Mouse (Mus musculus) forebrain, embryonic 13.5 days (tissue): ENCODE data around the gene Clec12a. TPM values are rescaled to one million over a fixed set of nuclear protein-coding genes. Genes with fewer than 3 reads are reported as not detected.

Experiments used
- polyA plus RNA-seq: library from polyadenylated mRNA; unstranded; fragments of >200 nt; fragmentation: Nextera tagmentation; extraction: Ambion mirVana; gene quantifications from 2 replicates; pipeline ENCODE4 v1.2.1, GENCODE M21; 2015

The Clec12a gene
- polyA plus RNA-seq, 1 experiment from 2014 or later = 0.13 TPM

Other genes starting within 250 kb of the Clec12a start
- gene Clec2e, start 241.8 kb upstream of the Clec12a start, polyA plus RNA-seq = not detected in 2 replicates
- gene Clec2d, start 162.1 kb upstream of the Clec12a start, polyA plus RNA-seq = not detected in 2 replicates
- gene Cd69, start 67.3 kb upstream of the Clec12a start, polyA plus RNA-seq = not detected in 2 replicates
- not detected in 2 replicates for gene 4922502D21Rik, start 10.9 kb upstream of the Clec12a start, polyA plus RNA-seq
- gene Clec12b, start 43.2 kb downstream of the Clec12a start, polyA plus RNA-seq = 0.12 TPM in 1 of 2 replicates, not detected in the other
- gene Clec1b, start 54.6 kb downstream of the Clec12a start, polyA plus RNA-seq = 3.6 and 4.8 TPM in 2 replicates
- 0.05 and 0.15 TPM in 2 replicates for gene Clec9a, start 66.2 kb downstream of the Clec12a start, polyA plus RNA-seq
- gene Clec1a, start 109.3 kb downstream of the Clec12a start, polyA plus RNA-seq = 0.89 and 1.1 TPM in 2 replicates
- not detected in 2 replicates for gene Olr1, start 164.5 kb downstream of the Clec12a start, polyA plus RNA-seq
- not detected in 2 replicates for gene Tmem52b, start 169.9 kb downstream of the Clec12a start, polyA plus RNA-seq
- gene Gabarapl1, start 190.5 kb downstream of the Clec12a start, polyA plus RNA-seq = 125 and 126 TPM in 2 replicates
- gene Klre1, start 235.2 kb downstream of the Clec12a start, polyA plus RNA-seq = not detected in 2 replicates
- gene Klrd1, start 249.1 kb downstream of the Clec12a start, polyA plus RNA-seq = not detected in 2 replicates